In genomic region chr11:98962421-98963095, GRCm38 (mm10) we compare ENCODE assay signal across 7 mouse cellular contexts. TPM values are rescaled to one million over a fixed set of nuclear protein-coding genes. Genes with fewer than 3 reads are reported as not detected.
DNase-seq lines count a peak whose midpoint lies in the region; ATAC-seq and TF ChIP-seq lines count a peak whose summit lies in the region.

No protein-coding gene starts in this region.

- peak overlapping the region; percentile 78 for H3K4me3 ChIP-seq in lung, adult 2 months (replicated peaks; ENCODE audit: extremely low read depth, low read depth, low read length)
- H3K4me3 ChIP-seq in embryonic facial prominence, embryonic 15.5 days (replicated peaks), result peak overlapping the region; percentile 63
- H3K4me3 ChIP-seq in intestine, embryonic 16.5 days (ENCODE audit: low read length), result peak overlapping the region; percentile 63
- peak overlapping the region; percentile 91 for H3K4me3 ChIP-seq in neural tube, embryonic 11.5 days (ENCODE audit: low read depth, low read length)

- H3K36me3 ChIP-seq in embryonic facial prominence, embryonic 15.5 days, result peaks cover 18% of the 10 kb centered on the region
- H3K36me3 ChIP-seq in intestine, embryonic 16.5 days (ENCODE audit: control insufficient read depth, insufficient read depth, low read length), result no peaks in the 10 kb centered on the region
- no peaks in the 10 kb centered on the region for H3K36me3 ChIP-seq in neural tube, embryonic 11.5 days (ENCODE audit: control insufficient read depth, insufficient read depth, low read length)

- WGBS in lung, adult 2 months, result 12% methylated on average over 12 of the region's 12 CpGs
- 17% methylated on average over 12 of the region's 12 CpGs for WGBS in embryonic facial prominence, embryonic 15.5 days
- 15% methylated on average over 12 of the region's 12 CpGs for WGBS in intestine, embryonic 16.5 days
- 3% methylated on average over 12 of the region's 12 CpGs for WGBS in neural tube, embryonic 11.5 days

- H3K9me3 ChIP-seq in embryonic facial prominence, embryonic 15.5 days (replicated peaks), result no peaks in the 10 kb centered on the region
- no peaks in the 10 kb centered on the region for H3K9me3 ChIP-seq in intestine, embryonic 16.5 days (ENCODE audit: control insufficient read depth, low read length)
- H3K9me3 ChIP-seq in neural tube, embryonic 11.5 days (ENCODE audit: control insufficient read depth, low read length), result no peaks in the 10 kb centered on the region

- peak overlapping the region; percentile 95 for H3K4me2 ChIP-seq in embryonic facial prominence, embryonic 15.5 days (replicated peaks)
- H3K4me2 ChIP-seq in intestine, embryonic 16.5 days (ENCODE audit: low read depth, low read length), result peak overlapping the region; percentile 100
- peak overlapping the region; percentile 98 for H3K4me2 ChIP-seq in neural tube, embryonic 11.5 days (ENCODE audit: low read depth)

- H3K27me3 ChIP-seq in embryonic facial prominence, embryonic 15.5 days, result no peaks in the 10 kb centered on the region
- H3K27me3 ChIP-seq in intestine, embryonic 16.5 days (replicated peaks; ENCODE audit: control insufficient read depth, insufficient read depth, low read length), result no peaks in the 10 kb centered on the region
- no peaks in the 10 kb centered on the region for H3K27me3 ChIP-seq in neural tube, embryonic 11.5 days (ENCODE audit: control insufficient read depth, insufficient read depth, low read length)

- peaks cover 43% of the 10 kb centered on the region for H3K4me1 ChIP-seq in lung, adult 2 months (ENCODE audit: control insufficient read depth, insufficient read depth, low read length)
- peaks cover 89% of the 10 kb centered on the region for H3K4me1 ChIP-seq in embryonic facial prominence, embryonic 15.5 days
- peaks cover 73% of the 10 kb centered on the region for H3K4me1 ChIP-seq in intestine, embryonic 16.5 days (ENCODE audit: control insufficient read depth, insufficient read depth, low read length)
- peaks cover 74% of the 10 kb centered on the region for H3K4me1 ChIP-seq in neural tube, embryonic 11.5 days (ENCODE audit: control insufficient read depth, insufficient read depth, low read length)

- H3K9ac ChIP-seq in embryonic facial prominence, embryonic 15.5 days, result no peak overlapping the region
- H3K9ac ChIP-seq in intestine, embryonic 16.5 days (ENCODE audit: low read depth, low read length), result peak overlapping the region; percentile 76
- H3K9ac ChIP-seq in neural tube, embryonic 11.5 days (ENCODE audit: low read length), result peak overlapping the region; percentile 84

- ATAC-seq in embryonic facial prominence, embryonic 15.5 days (ENCODE audit: insufficient number of reproducible peaks, low FRiP score, low TSS enrichment, low read depth), result no peak
- no peak for ATAC-seq in intestine, embryonic 16.5 days
- ATAC-seq in neural tube, embryonic 11.5 days (ENCODE audit: insufficient read depth, low FRiP score, low TSS enrichment), result no peak

- no peak for TF ChIP-seq CTCF in lung, adult 2 months (IDR thresholded peaks at IDR 0.05; ENCODE audit: insufficient read depth, low read length)

- TF ChIP-seq POLR2A in lung, adult 2 months (IDR thresholded peaks at IDR 0.05; ENCODE audit: borderline replicate concordance, extremely low read depth, low read depth, low read length), result no peak

- DNase-seq in lung, adult 2 months, result no peak
- no peak for DNase-seq in lung, postnatal 36 days
- DNase-seq in neural tube, embryonic 11.5 days (ENCODE audit: low spot score), result no peak
- no peak for DNase-seq in gastrocnemius, postnatal 10 days
- DNase-seq in ovary, adult 18-20 months (ENCODE audit: low spot score), result no peak

- peak overlapping the region; percentile 89 for H3K27ac ChIP-seq in embryonic facial prominence, embryonic 15.5 days (replicated peaks)
- H3K27ac ChIP-seq in intestine, embryonic 16.5 days (ENCODE audit: low read length), result peak overlapping the region; percentile 97
- peak overlapping the region; percentile 96 for H3K27ac ChIP-seq in neural tube, embryonic 11.5 days (ENCODE audit: low read depth, low read length)

RNA-seq across cellular contexts. Expression of gene Gjd3, which starts 20.3 kb away (rescaled TPM):
- 0.29 and 0.40 TPM in 2 replicates for polyA plus RNA-seq in lung, adult 2 months (2012; rRNA removed)
- polyA plus RNA-seq in embryonic facial prominence, embryonic 15.5 days (2015; fragmentation: Nextera tagmentation; extraction: Ambion mirVana), result 0.96 and 1.1 TPM in 2 replicates
- 0.17 TPM in 1 of 2 replicates, not detected in the other for polyA plus RNA-seq in intestine, embryonic 16.5 days (2015; fragmentation: Nextera tagmentation; extraction: Ambion mirVana)
- polyA plus RNA-seq in neural tube, embryonic 11.5 days (2014; fragmentation: Nextera tagmentation; extraction: Ambion mirVana), result 0.57 TPM in 1 of 2 replicates, not detected in the other
- total RNA-seq in gastrocnemius, postnatal 10 days (2021), result not detected

RNA-seq across cellular contexts. Expression of gene Rara, which starts 34.9 kb away (rescaled TPM):
- 59.0 and 62.2 TPM in 2 replicates for polyA plus RNA-seq in lung, adult 2 months (2012; rRNA removed)
- polyA plus RNA-seq in embryonic facial prominence, embryonic 15.5 days (2015; fragmentation: Nextera tagmentation; extraction: Ambion mirVana), result 50.0 and 53.5 TPM in 2 replicates
- polyA plus RNA-seq in intestine, embryonic 16.5 days (2015; fragmentation: Nextera tagmentation; extraction: Ambion mirVana), result 28.2 and 31.2 TPM in 2 replicates
- polyA plus RNA-seq in neural tube, embryonic 11.5 days (2014; fragmentation: Nextera tagmentation; extraction: Ambion mirVana), result 73.2 and 75.1 TPM in 2 replicates
- total RNA-seq in gastrocnemius, postnatal 10 days (2021), result 10 to 100 TPM; 22.6 to 31.5 TPM

RNA-seq across cellular contexts. Expression of gene Cdc6, which starts 55.0 kb away (rescaled TPM):
- polyA plus RNA-seq in lung, adult 2 months (2012; rRNA removed), result 0.16 and 0.25 TPM in 2 replicates
- polyA plus RNA-seq in embryonic facial prominence, embryonic 15.5 days (2015; fragmentation: Nextera tagmentation; extraction: Ambion mirVana), result 22.6 and 22.7 TPM in 2 replicates
- 18.9 and 23.0 TPM in 2 replicates for polyA plus RNA-seq in intestine, embryonic 16.5 days (2015; fragmentation: Nextera tagmentation; extraction: Ambion mirVana)
- polyA plus RNA-seq in neural tube, embryonic 11.5 days (2014; fragmentation: Nextera tagmentation; extraction: Ambion mirVana), result 41.6 and 44.4 TPM in 2 replicates
- 1 to 10 TPM; 2.3 to 3.5 TPM for total RNA-seq in gastrocnemius, postnatal 10 days (2021)

Comparison
In these comparisons a context has a peak if more than half of its experiments do, and no peak if none do; other contexts are left out.
1. RNA of gene Cdc6, which starts 55.0 kb away (polyA plus RNA-seq): 41.6 to 44.4 TPM in neural tube, embryonic 11.5 days, 18.9 to 23.0 TPM in intestine, embryonic 16.5 days and 22.6 to 22.7 TPM in embryonic facial prominence, embryonic 15.5 days; 0.16 to 0.25 TPM in lung, adult 2 months; every median in the first group is over 10 times any median in the second.
2. Peak in every context shown above with its lines, with median percentiles within 50 percentile points of each other: H3K4me3 ChIP-seq, H3K27ac ChIP-seq and H3K4me2 ChIP-seq.